Mouse (Mus musculus) gastrocnemius, postnatal 10 days (tissue): ENCODE measurements around the gene Gphn. TPM values are rescaled to one million over a fixed set of nuclear protein-coding genes. Genes with fewer than 3 reads are reported as not detected.

ENCODE experiments used
- DNase-seq: peaks from one replicate; pipeline ENCODE4 v3.0.0; 2021; ENCODE audit warnings: mixed read lengths
- total RNA-seq, 2 experiments: library from RNA; stranded (reverse); gene quantifications; 2 replicates each; pipeline ENCODE4 v1.2.3; 2021

Gene Gphn
- total RNA-seq, 2 experiments from 2014 or later: 24.0 to 24.4 TPM

DNA sequence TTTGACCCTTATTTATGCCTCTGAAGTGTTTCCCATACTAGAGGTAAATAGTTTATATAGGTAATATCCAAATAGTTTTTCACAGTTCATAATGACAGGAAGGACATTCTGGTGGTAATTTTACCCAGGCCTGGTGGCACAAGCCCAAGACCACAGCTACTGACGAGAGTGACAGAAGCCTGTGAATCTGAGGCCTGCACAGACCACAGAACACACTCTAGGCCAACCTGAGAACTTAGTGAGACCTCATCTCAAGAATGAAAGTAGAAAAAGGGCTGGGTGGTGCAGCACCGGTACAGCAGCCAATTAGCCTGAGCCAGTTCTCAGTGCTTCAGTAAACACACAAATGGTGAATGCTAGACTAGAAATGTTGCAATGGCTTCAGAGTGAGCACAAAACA lies 491.6 kb downstream of the Gphn start:
- DNase-seq: no peak

DNA sequence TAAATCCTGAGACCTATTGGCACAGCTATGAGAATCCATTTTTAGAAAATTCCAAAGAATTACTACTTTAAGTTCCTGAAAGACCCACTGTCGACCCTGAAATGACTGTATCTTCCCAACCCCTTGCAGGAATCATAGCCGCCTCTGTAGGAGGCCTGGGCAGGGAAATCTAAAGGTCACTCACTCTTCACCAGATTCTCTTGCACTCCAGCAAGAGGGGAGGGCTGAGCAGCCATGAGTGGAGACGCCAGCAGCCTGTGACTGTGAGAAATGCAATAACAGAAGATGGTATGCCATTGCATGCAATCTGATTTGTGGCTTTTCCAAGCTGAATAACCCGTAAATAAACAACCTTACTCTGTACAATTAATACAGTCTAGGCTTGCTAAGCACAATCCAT lies 501.5 kb downstream of the Gphn start:
- no peak for DNase-seq

Other genes with a start within 250 kb of the Gphn start
- not detected for gene Gm6657, start 32.1 kb upstream of the Gphn start, total RNA-seq